Mouse (Mus musculus): ENCODE measurements around the gene Zfp595. TPM values are rescaled to one million over a fixed set of nuclear protein-coding genes. Genes with fewer than 3 reads are reported as not detected.
"Not testable (repeated sequence)": the region's sequence is repeated elsewhere in the genome, so short reads cannot be mapped to it uniquely, and the experiment has no call there.

The Zfp595 gene
- polyA plus RNA-seq (2017; shearing (Covaris generic)), result 1 to 10 TPM; 6.9 to 7.7 TPM

- peak; percentile 96 for ATAC-seq
Measured at GRCm38 (mm10) chr13:67332019-67332724, at the start of gene Zfp595. Gene Zfp595 (minus strand): TSS chr13:67332570.

GRCm38 (mm10) chr13:67376255-67376654 is 43.9 kb upstream of the Zfp595 start:
- not testable (repeated sequence) for ATAC-seq

GRCm38 (mm10) chr13:67375050-67375911 is 42.9 kb upstream of the Zfp595 start, which contains the start of the genes Gm28041 and Zfp456:
Gene Gm28041 (minus strand): TSS chr13:67375733.
Gene Zfp456 (minus strand): TSS chr13:67375810.
- ATAC-seq, result peak; percentile 99

DNA sequence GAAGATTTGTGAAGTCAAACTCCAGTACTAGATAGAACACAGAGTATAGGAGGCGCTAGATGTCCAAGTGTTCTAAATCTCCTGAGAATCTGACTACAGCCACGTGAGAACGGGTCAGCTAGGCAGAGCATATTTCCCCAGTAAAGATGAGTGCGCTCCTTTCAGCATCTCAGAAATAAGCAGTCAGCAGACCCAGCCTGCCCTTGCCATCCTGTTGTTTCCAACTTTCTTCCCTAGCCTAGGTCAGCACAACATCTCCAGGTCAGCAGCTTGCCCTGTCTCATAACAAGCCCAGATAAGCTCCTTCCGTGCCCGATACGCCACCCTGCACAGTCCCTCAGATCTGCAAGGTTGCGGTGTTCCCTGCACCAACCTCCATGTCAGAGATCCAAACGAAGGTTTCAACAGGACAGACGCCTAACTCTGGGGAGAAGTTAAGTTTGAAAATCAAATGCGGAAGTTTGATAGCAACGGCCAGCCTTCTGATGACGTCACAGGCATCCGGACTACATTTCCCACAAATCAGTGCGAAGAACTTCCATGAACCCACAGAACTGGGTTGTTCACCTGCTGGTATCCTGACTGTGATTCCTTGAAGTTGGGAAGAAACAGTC is 27.9 kb upstream of the Zfp595 start, which contains the start of the genes Gm28044 and Zfp953:
Gene Gm28044, minus strand, starts transcription at position 406 of the 614 bp plus-strand sequence.
Gene Zfp953, minus strand, starts transcription at position 475 of the 614 bp plus-strand sequence.
- ATAC-seq, result peak; percentile 98

DNA sequence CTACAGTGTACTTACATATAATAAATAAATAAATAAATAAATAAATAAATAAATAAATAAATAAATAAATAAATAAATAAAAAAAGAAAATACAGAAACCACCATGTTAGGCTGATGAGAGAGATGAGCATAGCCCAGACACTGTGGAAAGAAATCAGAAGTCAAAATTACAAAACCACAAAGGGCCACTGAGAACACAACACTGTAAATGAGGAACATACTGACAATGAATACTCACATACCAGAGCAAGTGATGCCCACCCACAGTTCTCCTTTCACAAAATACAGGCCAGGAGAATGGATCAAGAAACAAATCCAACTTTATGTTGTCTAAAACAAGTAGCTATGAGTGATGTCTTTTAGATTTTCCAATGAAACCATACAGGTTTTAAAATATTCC is 19.5 kb upstream of the Zfp595 start:
- ATAC-seq, result no peak

DNA sequence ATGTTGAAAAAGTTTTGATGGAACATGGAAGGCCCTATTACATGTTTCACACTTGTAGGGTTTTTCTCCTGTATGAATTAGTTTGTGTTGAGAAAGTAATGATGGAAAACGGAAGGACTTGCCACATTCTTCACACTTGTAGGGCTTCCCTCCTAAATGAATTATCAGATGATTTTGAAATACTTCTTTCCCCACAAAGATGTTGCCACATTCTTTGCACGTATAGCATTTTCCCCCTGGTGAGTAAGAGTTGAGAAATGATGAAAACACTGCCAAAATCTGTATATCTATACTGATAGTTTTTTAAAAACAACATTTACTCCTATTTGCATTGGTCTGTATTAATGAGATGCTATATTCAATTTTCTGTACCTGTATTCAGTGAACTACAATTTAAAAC is 11.1 kb upstream of the Zfp595 start:
- no peak for ATAC-seq

DNA sequence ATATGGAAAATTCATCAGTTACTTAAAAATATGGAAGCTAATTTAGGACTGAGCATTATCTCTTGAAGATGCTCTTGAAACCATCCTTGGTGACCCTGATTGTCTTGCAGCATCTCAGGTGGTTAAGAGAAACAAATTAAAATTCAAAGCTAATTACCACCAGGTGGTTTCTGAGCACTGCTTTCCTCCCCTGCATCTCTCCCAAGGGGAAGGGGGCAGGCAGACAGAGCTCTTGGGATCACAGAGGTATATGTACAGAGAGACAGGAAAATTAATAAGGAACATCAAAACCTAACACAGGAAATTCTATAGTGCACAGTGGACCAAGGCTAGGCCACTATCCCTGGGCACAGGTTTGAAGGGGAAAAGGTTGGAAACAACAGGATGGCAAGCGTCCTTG is 507 bp upstream of the Zfp595 start:
- peak; percentile 27 for ATAC-seq

- ATAC-seq, result peak; percentile 15
Measured at GRCm38 (mm10) chr13:67306718-67307117, 25.7 kb downstream of the Zfp595 start.

GRCm38 (mm10) chr13:67305822-67306672 is 26.3 kb downstream of the Zfp595 start, which contains the start of gene Zfp457:
Gene Zfp457 (minus strand): TSS chr13:67306485.
- peak; percentile 97 for ATAC-seq

- ATAC-seq, result no peak
Measured at GRCm38 (mm10) chr13:67278314-67278713, 54.1 kb downstream of the Zfp595 start, which contains the start of gene Zfp458. Gene Zfp458 (minus strand): TSS chr13:67278466.

DNA sequence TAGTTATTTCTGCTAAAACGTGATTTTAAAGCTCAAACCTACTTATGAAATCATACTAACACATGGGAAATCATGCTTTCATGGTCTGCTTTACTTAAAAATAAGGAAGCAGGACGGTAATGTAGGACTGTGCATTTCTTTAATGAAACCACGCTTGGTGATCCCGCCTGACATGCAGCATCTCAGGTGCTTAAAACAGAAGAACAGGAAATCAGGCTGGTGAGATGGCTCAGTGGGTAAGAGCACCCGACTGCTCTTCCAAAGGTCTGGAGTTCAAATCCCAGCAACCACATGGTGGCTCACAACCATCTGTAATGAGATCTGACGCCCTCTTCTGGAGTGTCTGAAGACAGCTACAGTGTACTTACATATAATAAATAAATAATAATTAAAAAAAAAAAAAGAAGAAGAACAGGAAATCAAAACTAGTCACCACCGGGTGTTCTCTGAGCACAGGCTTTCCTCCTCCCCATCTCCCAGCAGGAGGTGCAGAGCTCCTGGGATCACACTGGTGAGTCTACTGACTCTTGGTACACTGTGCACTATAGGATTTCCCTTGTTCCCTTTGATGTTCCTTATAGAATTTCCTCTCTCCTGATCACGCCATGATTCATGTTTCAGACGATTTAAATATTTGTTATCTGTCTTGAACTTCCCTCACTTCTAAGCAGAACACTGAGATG is 62.8 kb downstream of the Zfp595 start:
- ATAC-seq, result peak; percentile 42

GRCm38 (mm10) chr13:67268568-67269369 is 63.6 kb downstream of the Zfp595 start:
- ATAC-seq, result peak; percentile 98

Other genes with a start within 250 kb of the Zfp595 start
- 1 to 10 TPM; 6.7 to 8.1 TPM for gene Zfp708, start 234.6 kb downstream of the Zfp595 start, polyA plus RNA-seq (2017; shearing (Covaris generic))
- gene Gm28557, start 224.0 kb downstream of the Zfp595 start, polyA plus RNA-seq (2017; shearing (Covaris generic)), result 1 to 10 TPM; 2.2 to 5.6 TPM
- under 1 TPM; 0.24 to 0.37 TPM for gene Rslcan18, start 216.3 kb downstream of the Zfp595 start, polyA plus RNA-seq (2017; shearing (Covaris generic))
- 1 to 10 TPM; 2.7 to 3.2 TPM for gene Zfp759, start 210.9 kb downstream of the Zfp595 start, polyA plus RNA-seq (2017; shearing (Covaris generic))
- 10 to 100 TPM; 22.0 to 28.0 TPM for gene Rsl1, start 159.4 kb downstream of the Zfp595 start, polyA plus RNA-seq (2017; shearing (Covaris generic))
- 1 to 10 TPM; 4.3 to 6.5 TPM for gene Zfp455, start 138.1 kb downstream of the Zfp595 start, polyA plus RNA-seq (2017; shearing (Covaris generic))
- 1 to 10 TPM in 1 of 2 experiments, under 1 TPM in 1; 0.96 to 1.5 TPM for gene Zfp458, start 54.1 kb downstream of the Zfp595 start, polyA plus RNA-seq (2017; shearing (Covaris generic))
- gene Zfp457, start 26.1 kb downstream of the Zfp595 start, polyA plus RNA-seq (2017; shearing (Covaris generic)), result 1 to 10 TPM in 1 of 2 experiments, under 1 TPM in 1; 0.72 to 1.5 TPM
- 1 to 10 TPM in 1 of 2 experiments, not detected in 1; 2.0 TPM for gene Gm28044, start 28.0 kb upstream of the Zfp595 start, polyA plus RNA-seq (2017; shearing (Covaris generic))
- 1 to 10 TPM; 2.4 to 2.7 TPM for gene Zfp953, start 28.0 kb upstream of the Zfp595 start, polyA plus RNA-seq (2017; shearing (Covaris generic))
- 1 to 10 TPM; 1.0 to 1.1 TPM for gene Gm28041, start 43.2 kb upstream of the Zfp595 start, polyA plus RNA-seq (2017; shearing (Covaris generic))
- gene Zfp456, start 43.2 kb upstream of the Zfp595 start, polyA plus RNA-seq (2017; shearing (Covaris generic)), result 1 to 10 TPM; 4.2 to 7.7 TPM
- 10 to 100 TPM; 21.8 to 24.6 TPM for gene Zfp429, start 67.2 kb upstream of the Zfp595 start, polyA plus RNA-seq (2017; shearing (Covaris generic))
- gene Zfp459, start 88.8 kb upstream of the Zfp595 start, polyA plus RNA-seq (2017; shearing (Covaris generic)), result 1 to 10 TPM; 2.3 to 2.4 TPM
- gene Zfp874a, start 119.1 kb upstream of the Zfp595 start, polyA plus RNA-seq (2017; shearing (Covaris generic)), result 10 to 100 TPM; 14.1 to 19.7 TPM
- 10 to 100 TPM; 15.5 TPM for gene Zfp874b, start 151.7 kb upstream of the Zfp595 start, polyA plus RNA-seq (2017; shearing (Covaris generic))
- gene Zfp58, start 168.0 kb upstream of the Zfp595 start, polyA plus RNA-seq (2017; shearing (Covaris generic)), result 10 to 100 TPM; 18.0 to 18.7 TPM
- gene Gm26965, start 193.6 kb upstream of the Zfp595 start, polyA plus RNA-seq (2017; shearing (Covaris generic)), result 1 to 10 TPM; 1.0 to 2.2 TPM
- gene Zfp87, start 193.6 kb upstream of the Zfp595 start, polyA plus RNA-seq (2017; shearing (Covaris generic)), result 10 to 100 TPM; 53.6 to 54.3 TPM
- gene Zfp748, start 221.3 kb upstream of the Zfp595 start, polyA plus RNA-seq (2017; shearing (Covaris generic)), result 10 to 100 TPM; 19.6 TPM